Mouse (Mus musculus) adrenal gland, adult 8-10 months (tissue): Measurements from ENCODE around the gene Zfp408. TPM values are rescaled to one million over a fixed set of nuclear protein-coding genes. Genes with fewer than 3 reads are reported as not detected.

Experiments used
- DNase-seq: peaks from one replicate; pipeline ENCODE4 v3.0.0; 2022
- total RNA-seq, 4 experiments: library from RNA; stranded (reverse); gene quantifications; 2 replicates each; pipeline ENCODE4 v1.2.4; 2022

Zfp408 gene
- total RNA-seq, result 10 to 100 TPM; 10.2 to 22.4 (median 15.1) TPM

DNA sequence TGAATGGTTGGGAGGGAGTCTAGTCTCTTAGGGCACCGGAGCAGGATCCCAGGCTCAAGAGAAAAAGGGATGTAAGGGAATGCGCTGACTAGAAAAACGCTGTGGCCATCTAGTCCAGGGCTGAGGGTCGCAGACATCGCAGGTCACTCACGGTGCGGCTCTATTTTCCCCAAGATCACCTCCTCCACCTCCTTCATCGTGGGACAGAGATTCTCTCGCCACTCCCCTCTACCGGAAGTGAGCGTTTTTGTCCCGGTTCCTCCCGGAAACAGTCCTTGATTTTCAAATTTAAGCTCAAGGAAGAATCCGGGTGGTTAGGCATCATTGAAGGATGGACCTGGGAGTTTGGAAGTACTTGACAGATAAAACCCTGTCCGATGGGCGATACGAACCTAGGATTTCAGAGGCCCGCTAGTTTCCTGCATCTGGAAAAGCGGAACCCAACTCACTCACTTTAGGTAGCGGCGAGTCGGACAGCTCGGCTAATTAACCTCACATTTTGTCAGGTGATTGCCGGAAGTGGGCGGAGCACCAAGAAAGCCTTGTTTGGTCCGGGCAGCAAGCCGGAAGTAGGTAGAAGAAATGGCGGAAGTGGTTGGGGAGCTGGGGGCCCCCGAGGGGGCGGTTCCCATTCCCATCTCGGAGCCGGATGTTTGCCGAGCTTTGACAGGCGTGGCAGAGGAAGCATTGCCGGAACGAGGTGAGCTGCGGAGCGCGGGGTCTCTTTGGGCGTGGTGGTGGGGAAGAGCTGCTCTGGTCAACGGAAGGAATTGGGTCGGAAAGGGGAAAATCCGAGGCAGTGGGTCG is at the start of gene Zfp408, which contains the start of gene Arhgap1:
Gene Zfp408 (minus strand): TSS at position 239 of the 807 bp plus-strand sequence.
Gene Arhgap1 (plus strand): TSS at position 308 of the 807 bp plus-strand sequence.
- peak; percentile 95 for DNase-seq

DNA sequence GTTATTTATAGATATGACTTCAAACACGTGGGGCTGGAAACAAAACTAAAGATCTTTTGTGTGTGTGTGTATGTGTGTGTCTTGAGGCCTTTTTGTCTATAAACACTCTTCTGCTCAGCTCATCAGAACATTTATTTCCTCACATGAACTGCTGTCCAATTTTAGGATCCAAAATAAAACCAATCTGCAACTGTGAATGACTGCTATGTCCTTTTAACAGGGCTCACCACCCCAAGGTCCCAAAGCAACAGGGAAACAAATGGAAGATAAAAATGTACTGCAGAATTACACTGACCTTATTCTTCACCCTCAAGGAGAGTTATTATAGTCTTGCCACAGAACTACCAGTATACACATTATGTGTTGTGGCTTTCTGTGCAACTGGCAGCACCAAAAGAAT is 49.6 kb upstream of the Zfp408 start:
- no peak for DNase-seq

DNA sequence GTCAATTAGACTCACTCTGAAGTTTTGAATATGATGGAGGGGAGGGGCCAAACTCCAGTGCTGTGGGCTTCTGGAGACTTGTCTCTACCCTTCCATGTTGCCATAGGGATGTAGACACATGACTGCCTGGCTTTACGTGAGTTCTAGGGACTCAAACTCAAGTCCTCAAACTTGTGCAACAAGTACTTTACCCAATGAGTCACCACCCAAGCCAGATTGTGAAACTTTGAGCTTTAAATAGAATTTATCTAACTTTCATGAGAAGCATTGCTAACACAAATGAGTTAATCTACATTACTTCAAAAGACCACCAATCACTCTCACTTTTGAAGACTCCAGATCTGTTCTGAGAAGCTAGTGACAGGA is 46.6 kb upstream of the Zfp408 start:
- DNase-seq, result no peak

DNA sequence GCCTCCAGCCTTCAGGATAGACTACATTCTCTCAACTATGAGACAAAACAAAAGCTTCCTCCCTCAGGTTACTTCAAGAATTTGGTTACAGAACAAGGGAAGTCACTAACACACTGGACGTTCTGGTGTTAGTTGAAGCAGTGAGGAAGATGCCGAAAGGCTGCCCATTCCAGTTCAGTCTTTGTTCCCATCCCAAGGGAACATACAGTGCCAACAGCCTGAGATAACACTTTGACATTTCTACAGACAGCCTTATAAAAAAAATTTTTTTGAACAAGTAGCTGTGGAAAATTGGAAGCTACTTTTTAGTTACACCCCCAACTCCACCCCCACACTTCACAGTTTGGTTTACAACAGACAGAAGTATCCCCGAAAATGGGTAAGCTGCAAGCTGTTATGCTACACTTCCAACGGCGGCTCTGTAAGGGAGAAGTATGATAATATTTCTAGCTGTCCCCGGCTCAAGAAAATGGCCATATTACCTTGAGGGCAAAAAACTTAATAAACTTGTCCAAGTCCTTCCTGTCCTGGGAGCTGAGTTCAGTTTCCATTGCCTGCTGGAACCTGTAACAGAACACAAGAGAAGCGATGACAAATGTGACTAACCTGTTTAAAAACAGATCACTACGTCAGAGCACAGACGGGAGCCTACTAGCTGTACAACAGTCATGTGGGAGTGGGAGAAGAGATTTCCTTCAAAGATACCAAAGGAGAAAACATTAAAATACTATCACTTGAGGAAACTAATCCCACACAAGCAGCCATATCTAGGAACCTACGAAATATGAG is 46.0 kb upstream of the Zfp408 start:
- DNase-seq, result no peak

DNA sequence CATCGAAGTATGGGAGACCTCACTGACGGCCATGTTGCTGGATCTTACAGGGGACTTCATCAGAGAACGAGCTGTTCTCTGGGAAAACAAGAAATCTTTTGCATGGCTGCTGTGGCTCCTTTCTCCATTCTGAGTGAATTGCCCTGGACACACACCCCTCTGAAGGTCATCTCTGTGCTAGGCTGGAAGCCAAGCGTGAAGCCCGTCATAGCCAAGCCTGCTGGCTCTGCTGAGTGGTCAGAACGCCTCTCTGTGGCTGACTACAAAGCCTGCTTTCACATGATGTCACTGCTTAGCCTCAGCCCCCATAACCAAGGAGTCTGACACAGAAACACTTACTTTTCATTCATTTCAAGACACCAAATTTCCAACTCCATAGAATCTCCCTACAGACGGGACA is 39.9 kb upstream of the Zfp408 start:
- peak; percentile 85 for DNase-seq

DNA sequence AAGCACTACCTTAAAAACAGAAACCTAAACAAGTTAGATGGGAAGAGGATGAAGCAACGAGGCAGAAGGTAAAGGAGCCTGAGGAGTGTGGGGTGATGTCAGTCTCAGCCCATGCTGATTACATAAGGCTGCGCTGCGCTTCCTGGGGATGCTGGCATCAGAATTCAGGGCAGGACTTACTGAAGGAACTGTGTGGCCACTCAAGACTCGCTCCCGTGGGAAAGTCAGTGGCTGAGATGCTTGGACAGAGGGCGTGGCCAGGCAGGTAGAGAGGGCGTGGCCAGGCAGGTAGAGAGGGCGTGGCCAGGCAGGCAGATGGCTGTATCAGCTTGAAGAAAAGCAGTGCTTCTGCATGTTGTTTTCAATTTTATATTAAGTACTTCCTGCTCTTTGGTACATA is 34.3 kb upstream of the Zfp408 start:
- DNase-seq, result no peak

DNA sequence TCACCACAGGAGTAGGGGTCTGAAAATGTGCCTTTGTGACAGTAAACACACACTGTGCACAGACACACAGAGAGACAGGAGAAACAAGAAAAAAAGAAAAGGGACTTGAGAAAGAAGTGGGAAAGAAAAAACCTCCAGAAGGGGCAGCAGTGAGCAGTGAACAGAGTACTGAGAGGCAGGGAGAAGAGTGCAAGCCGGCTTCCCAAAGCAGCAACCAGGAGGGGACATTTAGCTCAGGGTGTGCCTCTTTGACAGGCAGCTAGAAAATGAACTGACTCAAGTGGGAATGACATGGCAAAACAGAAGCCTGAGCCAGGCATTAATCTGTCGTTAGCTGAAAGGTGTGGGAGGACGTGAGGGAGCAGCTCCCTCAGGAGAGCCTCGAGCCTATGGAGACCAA is 33.3 kb upstream of the Zfp408 start:
- no peak for DNase-seq

DNA sequence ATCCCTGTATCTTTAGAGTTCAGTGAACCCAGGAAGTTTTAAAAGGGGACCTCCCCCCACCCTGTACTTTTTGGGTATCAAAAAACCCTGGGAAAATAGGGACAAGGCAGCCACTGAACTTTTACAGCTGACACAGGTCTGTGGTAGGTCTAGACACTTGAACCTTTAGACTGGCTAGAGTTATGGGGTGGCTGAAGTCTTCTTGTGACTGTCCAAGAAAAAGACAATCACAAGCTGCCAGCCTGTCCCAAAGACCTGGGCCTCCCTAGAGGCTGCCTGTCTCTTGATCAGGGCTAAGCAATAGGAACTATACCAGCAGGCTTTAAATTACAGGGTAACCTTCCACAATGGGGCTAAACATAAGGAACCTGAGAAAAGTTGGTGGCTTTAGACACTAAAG is 27.4 kb upstream of the Zfp408 start:
- DNase-seq, result no peak

DNA sequence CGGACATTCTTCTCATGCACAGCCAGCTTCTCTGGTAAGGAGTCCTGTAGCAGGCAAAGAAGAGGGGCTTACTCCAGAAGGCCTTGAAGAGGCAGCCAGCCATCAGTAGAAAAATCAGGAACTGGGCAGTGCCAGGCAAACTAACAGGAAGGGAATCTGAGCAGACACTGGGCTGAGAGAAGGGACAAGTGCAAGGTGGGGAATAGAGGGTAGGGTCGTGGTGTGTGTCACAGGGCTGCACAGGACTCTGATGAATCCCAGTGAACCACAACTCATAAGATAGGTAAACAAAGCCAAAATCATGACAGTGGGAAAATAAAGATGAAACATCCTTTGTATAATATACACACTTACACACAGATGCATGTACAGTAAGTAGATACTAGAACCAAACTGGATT is 26.8 kb upstream of the Zfp408 start:
- DNase-seq, result no peak

DNA sequence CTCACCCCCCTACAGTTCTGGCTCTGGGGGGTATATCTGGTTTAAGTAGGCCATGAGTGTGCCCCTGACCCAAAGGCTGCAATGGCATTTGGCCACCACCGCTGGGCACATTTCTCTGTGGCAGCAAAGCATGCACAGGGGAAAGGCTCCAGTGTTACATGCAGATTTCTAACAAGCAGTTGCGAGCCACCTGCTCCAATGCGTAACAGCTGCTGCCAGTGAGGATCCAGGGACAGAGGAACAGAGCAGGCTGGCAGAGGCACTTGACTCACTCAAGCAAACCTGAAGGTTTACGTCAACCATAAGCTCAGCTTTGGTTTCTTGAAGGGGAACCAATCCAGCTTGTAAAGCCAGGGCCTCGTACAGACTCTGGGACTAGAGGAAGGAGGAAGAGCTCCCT is 25.3 kb upstream of the Zfp408 start:
- no peak for DNase-seq

DNA sequence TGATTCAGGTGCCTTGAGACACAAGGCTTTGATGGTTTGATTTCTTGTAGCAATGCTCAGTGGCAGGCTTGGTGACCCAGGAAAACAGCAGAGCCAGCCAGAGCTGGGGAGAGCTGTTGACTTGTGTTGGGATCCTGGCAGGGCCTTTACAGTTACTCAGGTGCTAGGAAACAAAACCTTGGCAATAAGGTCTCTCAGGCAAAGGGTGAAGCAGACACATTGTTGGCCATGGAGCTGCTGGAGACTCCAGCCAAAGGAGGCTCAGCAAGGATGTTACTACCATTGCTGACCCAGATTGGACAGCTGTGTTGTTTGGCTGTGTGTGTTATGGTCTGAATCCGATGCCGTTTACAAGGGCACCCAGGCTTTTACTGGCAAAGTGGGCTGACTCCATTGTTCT is 24.0 kb upstream of the Zfp408 start:
- DNase-seq, result no peak

DNA sequence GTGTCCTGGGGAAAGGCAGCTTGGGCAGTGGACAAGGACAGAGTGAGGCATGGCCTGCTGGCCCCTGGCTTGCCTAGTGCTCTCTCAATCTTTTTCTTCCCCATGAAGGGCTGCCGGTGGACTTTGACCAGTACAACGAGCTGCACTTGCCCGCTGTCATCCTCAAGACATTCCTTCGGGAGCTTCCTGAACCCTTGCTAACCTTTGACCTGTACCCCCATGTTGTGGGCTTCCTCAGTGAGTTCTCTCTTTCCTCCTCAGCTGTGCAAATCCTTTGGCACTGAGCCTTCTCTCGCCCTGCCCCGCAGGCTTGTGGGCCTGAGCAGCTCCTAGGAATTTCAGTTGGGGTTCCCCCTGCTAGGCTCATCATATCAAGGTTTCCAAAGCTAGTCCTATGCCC is 20.4 kb upstream of the Zfp408 start:
- DNase-seq, result no peak

DNA sequence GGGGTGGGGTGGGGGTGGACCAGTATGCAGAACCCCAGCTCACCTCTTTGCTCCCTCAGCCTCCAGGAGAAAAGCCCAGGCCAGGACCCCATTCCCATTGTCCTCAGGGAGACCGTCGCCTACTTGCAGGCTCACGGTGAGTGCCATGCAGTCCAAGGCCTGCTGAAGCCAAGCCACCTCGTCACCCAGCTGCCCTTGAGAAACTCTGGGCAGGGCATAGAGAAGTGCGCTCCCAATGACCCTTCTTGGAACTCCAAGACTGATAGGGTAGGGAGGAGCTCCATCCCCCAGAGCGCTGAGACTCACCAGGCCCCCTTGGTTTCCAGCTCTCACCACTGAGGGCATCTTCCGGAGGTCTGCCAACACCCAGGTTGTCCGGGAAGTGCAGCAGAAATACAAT is 19.7 kb upstream of the Zfp408 start:
- peak; percentile 39 for DNase-seq

DNA sequence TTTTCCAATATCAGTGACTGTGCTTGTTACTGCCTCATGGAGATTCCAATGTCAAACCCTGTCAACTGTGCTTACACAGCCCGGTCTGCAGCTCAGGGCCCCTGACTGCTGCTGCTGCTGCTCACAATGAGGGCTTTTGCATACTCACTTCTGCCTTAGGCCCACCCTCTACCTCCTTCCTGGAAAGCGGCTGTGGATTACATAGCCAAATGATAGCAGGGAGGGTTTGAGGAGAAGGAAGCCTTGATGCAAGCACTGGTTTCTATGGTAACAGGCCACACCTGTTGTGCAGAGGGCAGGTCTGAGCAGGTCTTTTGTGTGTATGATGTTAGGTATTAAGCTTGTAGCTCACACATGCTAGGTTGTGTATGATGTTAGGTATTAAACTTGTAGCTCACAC is 18.2 kb upstream of the Zfp408 start:
- no peak for DNase-seq

DNA sequence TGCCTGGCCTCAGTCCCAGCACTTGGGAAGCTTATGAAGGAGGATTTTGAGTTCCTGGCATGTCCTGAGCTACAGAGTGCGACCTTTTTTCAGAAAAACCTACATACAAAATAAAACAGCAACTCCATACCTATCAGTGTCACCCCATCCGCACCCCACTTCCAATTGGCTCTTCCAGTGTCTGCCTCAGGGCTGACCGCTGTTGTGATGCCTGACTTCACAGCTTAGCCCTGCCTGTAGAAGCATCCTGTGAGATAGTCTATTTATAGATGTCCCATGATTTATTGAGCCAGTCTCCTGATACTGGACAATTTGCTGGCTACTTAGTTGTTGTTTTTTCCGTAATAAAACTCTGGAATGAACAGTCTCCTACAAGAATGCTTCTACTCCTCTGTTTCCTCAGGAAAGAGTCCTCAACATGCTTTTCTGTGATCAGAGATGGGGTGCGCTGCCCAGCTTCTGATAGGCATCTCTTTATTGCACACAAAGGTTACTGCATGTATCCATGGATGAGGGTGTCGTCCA is 16.9 kb upstream of the Zfp408 start:
- DNase-seq, result no peak

DNA sequence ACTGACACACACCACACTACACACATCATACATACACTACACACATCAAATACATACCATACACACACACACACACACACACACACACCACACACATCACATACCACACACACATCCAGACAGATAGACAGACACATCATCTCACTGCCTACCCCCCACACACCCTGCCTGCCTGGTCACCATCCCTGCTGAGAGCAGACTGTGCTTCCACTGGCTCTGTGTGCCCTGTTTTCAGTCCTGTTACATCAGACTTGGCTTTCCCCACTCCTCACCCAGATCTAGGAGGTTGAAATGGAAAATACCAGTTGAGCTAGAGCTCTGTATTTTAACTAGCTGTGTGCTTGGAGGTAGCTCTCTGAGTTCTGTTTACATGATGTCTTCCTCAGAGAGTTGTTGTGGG is 15.2 kb upstream of the Zfp408 start:
- no peak for DNase-seq

DNA sequence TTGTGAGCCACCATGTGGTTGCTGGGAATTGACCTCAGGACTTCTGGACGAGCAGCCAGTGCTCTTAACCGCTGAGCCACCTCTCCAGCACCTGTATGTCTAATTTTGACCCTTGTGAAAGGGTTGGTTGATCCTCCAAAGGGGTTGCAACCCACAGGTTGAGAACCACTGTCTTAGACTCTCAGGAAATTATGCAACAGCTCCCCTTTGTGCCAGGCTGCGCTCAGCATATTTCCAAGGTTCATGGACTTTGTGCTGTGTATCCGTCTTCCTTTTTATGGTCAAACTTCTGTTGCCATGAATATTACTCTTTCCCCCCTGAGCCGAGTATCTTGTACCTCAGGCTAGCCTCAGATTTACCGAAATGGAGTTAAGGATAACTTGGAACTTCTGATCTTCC is 11.4 kb upstream of the Zfp408 start:
- no peak for DNase-seq

DNA sequence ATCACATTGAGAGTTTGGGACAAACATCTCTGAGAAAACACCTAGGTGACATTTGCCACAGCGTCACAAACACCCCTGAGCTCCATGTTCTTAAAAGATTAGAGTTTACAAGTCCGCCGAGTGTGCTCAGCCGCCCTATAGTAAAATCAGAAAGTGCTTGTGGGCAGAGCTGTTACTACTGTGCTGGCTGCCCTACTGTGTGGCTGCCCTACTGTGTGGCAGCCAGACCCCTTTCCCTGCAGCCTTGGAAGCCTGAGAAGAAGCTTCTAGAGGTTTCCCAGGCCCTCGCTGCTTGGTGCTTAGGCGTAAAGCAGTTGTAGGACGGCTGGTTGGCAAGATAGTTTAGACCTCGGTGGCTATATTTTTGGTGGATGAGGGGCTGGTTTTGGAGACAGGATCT is 10.1 kb upstream of the Zfp408 start:
- no peak for DNase-seq

DNA sequence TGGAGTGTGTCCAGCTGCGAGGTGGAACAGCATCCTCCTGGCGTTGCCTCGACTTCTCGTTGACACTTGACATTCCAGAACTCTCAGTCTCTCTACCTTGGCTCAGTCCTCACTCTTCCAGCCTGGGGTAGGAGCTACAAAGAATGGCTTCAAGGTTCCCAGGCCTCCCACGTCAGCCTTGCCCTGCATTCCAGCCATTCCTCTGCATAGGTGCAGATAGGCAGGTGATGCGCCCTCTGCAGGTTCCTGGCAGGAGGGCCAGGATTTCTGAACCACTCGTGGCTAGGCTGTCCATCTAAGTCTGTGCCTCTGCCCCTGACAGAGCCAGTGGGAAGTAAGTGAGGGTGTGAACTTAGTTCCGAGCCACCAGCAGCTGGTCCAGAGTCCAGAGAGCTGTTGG is 7.2 kb upstream of the Zfp408 start:
- no peak for DNase-seq

DNA sequence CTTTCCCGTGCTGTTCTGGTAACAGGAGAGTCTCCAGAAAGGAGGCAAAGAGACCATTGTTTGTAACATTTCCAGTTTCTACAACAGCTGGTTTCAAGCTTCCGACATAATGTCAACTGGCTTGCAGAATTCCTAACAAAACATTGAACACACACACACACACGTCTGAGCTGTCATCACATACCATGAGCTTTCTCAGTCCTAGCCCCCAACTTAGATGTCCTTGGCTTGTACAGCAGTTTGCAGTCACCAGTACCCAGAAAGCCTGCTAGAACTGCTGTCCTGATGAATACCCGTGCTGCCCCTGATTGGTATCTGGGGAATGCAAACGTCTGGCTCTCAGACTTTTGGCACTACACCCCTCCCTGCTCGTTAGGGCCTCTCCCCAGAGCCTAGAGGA is 6.2 kb upstream of the Zfp408 start:
- DNase-seq, result no peak

DNA sequence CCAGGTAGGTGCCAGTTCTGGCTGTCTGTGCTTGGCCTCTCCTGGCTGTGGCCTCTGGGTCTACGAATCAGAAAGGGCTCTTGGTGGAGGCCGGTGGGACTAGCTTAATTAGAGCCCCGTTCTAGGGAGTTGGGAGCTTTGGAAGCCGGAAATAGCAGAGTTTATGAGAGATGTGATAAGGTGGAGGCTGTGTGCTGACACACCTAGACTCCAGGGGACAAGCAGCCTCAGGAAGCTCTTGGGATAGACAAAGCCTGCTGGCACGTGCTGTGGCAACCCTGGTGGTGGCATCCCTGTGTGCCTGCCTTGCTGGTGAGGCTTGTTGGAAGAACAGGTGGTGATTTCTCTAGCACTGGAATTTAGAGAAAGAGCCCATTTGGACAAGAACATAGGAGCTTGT is 5.8 kb upstream of the Zfp408 start:
- no peak for DNase-seq

DNA sequence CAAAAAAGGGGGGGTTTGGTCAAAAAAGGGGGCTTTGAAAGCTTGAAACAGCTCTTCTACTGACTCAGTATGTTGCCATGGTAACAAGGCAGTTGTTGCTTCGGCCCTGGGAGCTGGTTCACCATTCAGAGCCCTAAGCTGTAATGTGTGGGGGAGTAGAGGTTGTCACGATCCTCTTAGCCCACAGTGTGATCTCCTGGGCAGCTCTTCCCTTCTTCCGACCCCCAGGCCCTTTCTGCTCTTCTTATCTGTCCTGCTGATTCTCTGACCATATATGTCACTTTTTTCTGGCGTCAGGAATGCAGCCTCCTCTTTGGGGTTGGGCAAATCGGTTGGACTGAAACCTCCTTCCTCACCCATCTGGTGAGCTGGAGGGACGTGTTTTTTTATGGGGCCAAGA is 3.3 kb upstream of the Zfp408 start:
- no peak for DNase-seq

DNA sequence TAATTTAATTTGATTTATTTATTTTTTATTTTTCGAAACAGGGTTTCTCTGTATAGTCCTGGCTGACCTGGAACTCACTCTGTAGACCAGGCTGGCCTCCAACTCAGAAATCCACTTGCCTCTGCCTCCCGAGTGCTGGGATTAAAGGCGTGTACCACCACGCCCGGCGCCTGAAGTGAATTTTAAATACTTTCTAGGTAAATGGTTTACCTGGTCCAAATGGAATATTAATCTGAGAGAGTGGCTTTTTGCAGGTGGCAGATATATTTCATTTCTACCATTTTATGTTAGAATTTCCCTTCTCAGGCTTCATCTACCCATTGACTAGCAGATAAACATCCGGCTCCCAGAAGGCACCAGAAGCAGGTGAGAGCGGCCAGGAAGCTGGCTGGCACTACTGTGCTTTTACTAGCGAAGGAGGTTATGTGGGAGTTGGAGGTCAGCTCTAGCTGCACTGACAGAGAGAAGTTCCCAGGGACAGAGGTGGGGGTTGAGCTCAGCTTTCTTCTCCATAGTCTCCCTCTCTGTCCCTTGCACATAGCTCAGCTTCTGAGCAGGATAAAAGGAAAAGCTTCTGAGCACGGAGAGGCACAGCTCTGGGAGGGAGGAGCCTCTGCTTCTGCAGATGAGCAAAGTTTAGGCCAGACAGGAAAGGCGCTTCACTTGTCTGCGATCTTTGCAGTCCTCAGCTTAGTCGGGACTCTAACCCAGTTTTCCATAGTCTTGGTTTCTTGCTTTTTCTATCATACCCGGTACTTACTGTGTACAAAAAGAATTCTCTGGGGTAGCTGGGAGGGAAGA is 2.1 kb upstream of the Zfp408 start:
- DNase-seq, result no peak
